Mouse (Mus musculus): ENCODE data around the gene Sez6.

Sez6 gene

GRCm38 (mm10) chr11:77909776-77910175, 20.8 kb upstream of the Sez6 start:
- Histone ChIP-seq H3K9me3 (ENCODE audit: low read length) (no peaks in the 10 kb centered on the region), H3K36me3 (ENCODE audit: insufficient read depth, low read length) (no peaks in the 10 kb centered on the region), H3K27me3 (ENCODE audit: insufficient read depth, low read length) (peaks cover 6% of the 10 kb centered on the region; the same call in 1 of the 2 replicates), H3K4me1 (replicated peaks; ENCODE audit: low read depth, low read length) (peaks cover 64% of the 10 kb centered on the region), H3K4me3 (replicated peaks; ENCODE audit: low read length) (no peak overlapping the region)
- TF ChIP-seq NANOG (IDR thresholded peaks at IDR 0.05; ENCODE audit: borderline replicate concordance, low read length) (no peak), POU5F1 (IDR thresholded peaks at IDR 0.05; ENCODE audit: borderline replicate concordance, low read length) (no peak), CTCF (conservative IDR thresholded peaks at IDR 0.05; ENCODE audit: low read length) (no peak)

GRCm38 (mm10) chr11:77913505-77913904, 17.1 kb upstream of the Sez6 start:
- Histone ChIP-seq H3K27me3 (ENCODE audit: insufficient read depth, low read length) (peaks cover 6% of the 10 kb centered on the region; the same call in 1 of the 2 replicates), H3K4me1 (replicated peaks; ENCODE audit: low read depth, low read length) (peaks cover 77% of the 10 kb centered on the region), H3K9me3 (ENCODE audit: low read length) (no peaks in the 10 kb centered on the region), H3K4me3 (replicated peaks; ENCODE audit: low read length) (peak overlapping the region; percentile 18; the same call in 1 of the 2 replicates), H3K36me3 (ENCODE audit: insufficient read depth, low read length) (no peaks in the 10 kb centered on the region)
- no peak for TF ChIP-seq NANOG (IDR thresholded peaks at IDR 0.05; ENCODE audit: borderline replicate concordance, low read length)
- TF ChIP-seq CTCF (conservative IDR thresholded peaks at IDR 0.05; ENCODE audit: low read length), result no peak
- no peak for TF ChIP-seq POU5F1 (IDR thresholded peaks at IDR 0.05; ENCODE audit: borderline replicate concordance, low read length)

GRCm38 (mm10) chr11:77914598-77915260, 15.9 kb upstream of the Sez6 start:
- no peaks in the 10 kb centered on the region for H3K36me3 ChIP-seq (ENCODE audit: insufficient read depth, low read length)
- peaks cover 12% of the 10 kb centered on the region for H3K27me3 ChIP-seq (ENCODE audit: insufficient read depth, low read length)
- H3K4me3 ChIP-seq (replicated peaks; ENCODE audit: low read length), result peak overlapping the region; percentile 70
- no peaks in the 10 kb centered on the region for H3K9me3 ChIP-seq (ENCODE audit: low read length)
- no peak for TF ChIP-seq NANOG (IDR thresholded peaks at IDR 0.05; ENCODE audit: borderline replicate concordance, low read length)
- TF ChIP-seq POU5F1 (IDR thresholded peaks at IDR 0.05; ENCODE audit: borderline replicate concordance, low read length), result no peak
- peaks cover 69% of the 10 kb centered on the region for H3K4me1 ChIP-seq (replicated peaks; ENCODE audit: low read depth, low read length)

GRCm38 (mm10) chr11:77916741-77917140, 13.9 kb upstream of the Sez6 start:
- no peaks in the 10 kb centered on the region for H3K9me3 ChIP-seq (ENCODE audit: low read length)
- H3K4me3 ChIP-seq (replicated peaks; ENCODE audit: low read length), result peak overlapping the region; percentile 50; the same call in 1 of the 2 replicates
- no peak for TF ChIP-seq NANOG (IDR thresholded peaks at IDR 0.05; ENCODE audit: borderline replicate concordance, low read length)
- no peak for TF ChIP-seq CTCF (conservative IDR thresholded peaks at IDR 0.05; ENCODE audit: low read length)
- no peak for TF ChIP-seq POU5F1 (IDR thresholded peaks at IDR 0.05; ENCODE audit: borderline replicate concordance, low read length)

GRCm38 (mm10) chr11:77917166-77917565, 13.4 kb upstream of the Sez6 start:
- TF ChIP-seq NANOG (IDR thresholded peaks at IDR 0.05; ENCODE audit: borderline replicate concordance, low read length), result no peak
- no peak for TF ChIP-seq CTCF (conservative IDR thresholded peaks at IDR 0.05; ENCODE audit: low read length)
- no peak for TF ChIP-seq POU5F1 (IDR thresholded peaks at IDR 0.05; ENCODE audit: borderline replicate concordance, low read length)
- no peaks in the 10 kb centered on the region for H3K36me3 ChIP-seq (ENCODE audit: insufficient read depth, low read length)
- H3K4me3 ChIP-seq (replicated peaks; ENCODE audit: low read length), result peak overlapping the region; percentile 50; the same call in 1 of the 2 replicates
- H3K27me3 ChIP-seq (ENCODE audit: insufficient read depth, low read length), result peaks cover 22% of the 10 kb centered on the region
- H3K4me1 ChIP-seq (replicated peaks; ENCODE audit: low read depth, low read length), result peaks cover 64% of the 10 kb centered on the region
- H3K9me3 ChIP-seq (ENCODE audit: low read length), result no peaks in the 10 kb centered on the region

More at GRCm38 (mm10) chr11:77916741-77917140, 13.9 kb upstream of the Sez6 start:
- peaks cover 62% of the 10 kb centered on the region for H3K4me1 ChIP-seq (replicated peaks; ENCODE audit: low read depth, low read length)
- peaks cover 20% of the 10 kb centered on the region for H3K27me3 ChIP-seq (ENCODE audit: insufficient read depth, low read length)
- no peaks in the 10 kb centered on the region for H3K36me3 ChIP-seq (ENCODE audit: insufficient read depth, low read length)

- Histone ChIP-seq H3K4me1 (replicated peaks; ENCODE audit: low read depth, low read length) (peaks cover 31% of the 10 kb centered on the region), H3K4me3 (replicated peaks; ENCODE audit: low read length) (no peak overlapping the region), H3K36me3 (ENCODE audit: insufficient read depth, low read length) (no peaks in the 10 kb centered on the region), H3K9me3 (ENCODE audit: low read length) (no peaks in the 10 kb centered on the region), H3K27me3 (ENCODE audit: insufficient read depth, low read length) (peaks cover 66% of the 10 kb centered on the region)
- no peak for TF ChIP-seq POU5F1 (IDR thresholded peaks at IDR 0.05; ENCODE audit: borderline replicate concordance, low read length)
- no peak for TF ChIP-seq NANOG (IDR thresholded peaks at IDR 0.05; ENCODE audit: borderline replicate concordance, low read length)
- no peak for TF ChIP-seq CTCF (conservative IDR thresholded peaks at IDR 0.05; ENCODE audit: low read length)
These were observed 7.3 kb upstream of the Sez6 start for GRCm38 (mm10) chr11:77923285-77923684.

- Histone ChIP-seq H3K4me1 (replicated peaks; ENCODE audit: low read depth, low read length) (peaks cover 37% of the 10 kb centered on the region), H3K4me3 (replicated peaks; ENCODE audit: low read length) (peak overlapping the region; percentile 26; the same call in 1 of the 2 replicates), H3K9me3 (ENCODE audit: low read length) (no peaks in the 10 kb centered on the region), H3K27me3 (ENCODE audit: insufficient read depth, low read length) (peaks cover 78% of the 10 kb centered on the region), H3K36me3 (ENCODE audit: insufficient read depth, low read length) (no peaks in the 10 kb centered on the region)
- no peak for TF ChIP-seq NANOG (IDR thresholded peaks at IDR 0.05; ENCODE audit: borderline replicate concordance, low read length)
- TF ChIP-seq CTCF (conservative IDR thresholded peaks at IDR 0.05; ENCODE audit: low read length), result no peak
- TF ChIP-seq POU5F1 (IDR thresholded peaks at IDR 0.05; ENCODE audit: borderline replicate concordance, low read length), result no peak
These were observed 4.6 kb upstream of the Sez6 start for GRCm38 (mm10) chr11:77925836-77926657.

GRCm38 (mm10) chr11:77926666-77927065, 3.9 kb upstream of the Sez6 start:
- TF ChIP-seq NANOG (IDR thresholded peaks at IDR 0.05; ENCODE audit: borderline replicate concordance, low read length) (no peak), CTCF (conservative IDR thresholded peaks at IDR 0.05; ENCODE audit: low read length) (no peak), POU5F1 (IDR thresholded peaks at IDR 0.05; ENCODE audit: borderline replicate concordance, low read length) (no peak)
- Histone ChIP-seq H3K4me1 (replicated peaks; ENCODE audit: low read depth, low read length) (peaks cover 41% of the 10 kb centered on the region), H3K4me3 (replicated peaks; ENCODE audit: low read length) (0 out of 2 replicates have a peak overlapping the region, but pooled peaks have one; percentile 13)

More at GRCm38 (mm10) chr11:77926666-77927065, 3.9 kb upstream of the Sez6 start:
- no peaks in the 10 kb centered on the region for H3K9me3 ChIP-seq (ENCODE audit: low read length)
- no peaks in the 10 kb centered on the region for H3K36me3 ChIP-seq (ENCODE audit: insufficient read depth, low read length)
- peaks cover 84% of the 10 kb centered on the region for H3K27me3 ChIP-seq (ENCODE audit: insufficient read depth, low read length)

Data from E14TG2a.4 (cell line).